ENCODE assay signal across 8 mouse cellular contexts in genomic region chr12:80769697-80770096, GRCm38 (mm10). TPM values are rescaled to one million over a fixed set of nuclear protein-coding genes. Genes with fewer than 3 reads are reported as not detected.
DNase-seq lines count a peak whose midpoint lies in the region; ATAC-seq and TF ChIP-seq lines count a peak whose summit lies in the region.

No protein-coding gene starts in this region.

- H3K9me3 ChIP-seq in midbrain, postnatal 0 days (ENCODE audit: low read length): no peaks in the 10 kb centered on the region

- H3K4me2 ChIP-seq in midbrain, postnatal 0 days (ENCODE audit: low read depth, low read length, poor library complexity, severe bottlenecking): peak overlapping the region; percentile 35; the same call in 1 of the 2 replicates

- no peaks in the 10 kb centered on the region for H3K36me3 ChIP-seq in kidney, adult 2 months (ENCODE audit: control insufficient read depth, insufficient read depth, low read length)
- H3K36me3 ChIP-seq in midbrain, postnatal 0 days (ENCODE audit: insufficient read depth, low read length): no peaks in the 10 kb centered on the region

- WGBS in kidney, adult 2 months: 15% methylated on average over 11 of the region's 11 CpGs
- WGBS in midbrain, postnatal 0 days: 19% methylated on average over 11 of the region's 11 CpGs

- no peak overlapping the region for H3K9ac ChIP-seq in midbrain, postnatal 0 days (replicated peaks; ENCODE audit: low read length, poor library complexity, severe bottlenecking)

- no peaks in the 10 kb centered on the region for H3K4me1 ChIP-seq in kidney, adult 2 months (ENCODE audit: control insufficient read depth, insufficient read depth, low read length)
- H3K4me1 ChIP-seq in midbrain, postnatal 0 days (ENCODE audit: insufficient read depth, low read length): no peaks in the 10 kb centered on the region

- no peak for TF ChIP-seq POLR2A in kidney, adult 2 months (IDR thresholded peaks at IDR 0.05; ENCODE audit: low read depth, low read length)

- TF ChIP-seq CTCF in kidney, adult 2 months (conservative IDR thresholded peaks at IDR 0.05; ENCODE audit: insufficient read depth, insufficient read length, low read depth, low read length): peak; percentile 98; the same call in 1 of the 2 replicates
- peak; percentile 97 for TF ChIP-seq CTCF in midbrain, postnatal 0 days (IDR thresholded peaks at IDR 0.05)

- no peak overlapping the region for H3K27ac ChIP-seq in kidney, adult 2 months (ENCODE audit: insufficient read depth, low read depth, low read length)
- H3K27ac ChIP-seq in midbrain, postnatal 0 days (ENCODE audit: low read depth, low read length): no peak overlapping the region

- H3K27me3 ChIP-seq in kidney, adult 2 months (replicated peaks; ENCODE audit: control insufficient read depth, insufficient read depth, low read length): no peaks in the 10 kb centered on the region
- H3K27me3 ChIP-seq in midbrain, postnatal 0 days (ENCODE audit: insufficient read depth, low read length): no peaks in the 10 kb centered on the region

- H3K4me3 ChIP-seq in kidney, adult 2 months (ENCODE audit: insufficient read depth, low read depth, low read length): no peak overlapping the region
- H3K4me3 ChIP-seq in midbrain, postnatal 0 days (ENCODE audit: low read depth, low read length): no peak overlapping the region

- DNase-seq in 3134 (ENCODE audit: extremely low read depth, insufficient read length, low spot score) (peak; percentile 47), liver (peak; percentile 89)
- peak; percentile 80 for DNase-seq in adrenal gland, adult 18-20 months (ENCODE audit: low spot score in 2 of 2)
- DNase-seq in embryo, embryonic 11 days: peak; percentile 94
- DNase-seq in kidney, adult 2 months: peak; percentile 82
- DNase-seq in midbrain, postnatal 0 days (ENCODE audit: low spot score): peak; percentile 91
- peak; percentile 42 to 50 for DNase-seq in spleen, postnatal 36 days (ENCODE audit: low spot score in 2 of 2)

- ATAC-seq in granulocyte monocyte progenitor cell, adult 5-6 weeks (replicated peaks; ENCODE audit: poor library complexity, severe bottlenecking): peak; percentile 93
- ATAC-seq in midbrain, postnatal 0 days (ENCODE audit: low FRiP score): peak; percentile 70; the same call in 1 of the 2 replicates

RNA-seq across cellular contexts. Expression of gene Ccdc177, which starts 9.2 kb away (rescaled TPM):
- not detected for total RNA-seq in adrenal gland, adult 18-20 months (2021)
- total RNA-seq in granulocyte monocyte progenitor cell, adult 5-6 weeks (2014; fragmentation: Nextera tagmentation): 0.56 TPM in 1 of 2 replicates, not detected in the other
- total RNA-seq in granulocyte monocyte progenitor cell, adult 5-6 weeks (2017): not detected in 2 replicates
- not detected in 2 replicates for polyA plus RNA-seq in kidney, adult 2 months (2012; rRNA removed)
- 22.4 and 25.5 TPM in 2 replicates for total RNA-seq in midbrain, postnatal 0 days (2014; rRNA removed)
- 2.1 and 2.4 TPM in 2 replicates for polyA plus RNA-seq in midbrain, postnatal 0 days (2015; fragmentation: Nextera tagmentation; extraction: Ambion mirVana)

RNA-seq across cellular contexts. Expression of gene Susd6, which starts 20.6 kb away (rescaled TPM):
- total RNA-seq in adrenal gland, adult 18-20 months (2021): 10 to 100 TPM; 48.2 to 56.2 TPM
- total RNA-seq in granulocyte monocyte progenitor cell, adult 5-6 weeks (2014; fragmentation: Nextera tagmentation): 21.7 and 22.0 TPM in 2 replicates
- 14.0 and 16.4 TPM in 2 replicates for total RNA-seq in granulocyte monocyte progenitor cell, adult 5-6 weeks (2017)
- 65.5 and 80.0 TPM in 2 replicates for polyA plus RNA-seq in kidney, adult 2 months (2012; rRNA removed)
- total RNA-seq in midbrain, postnatal 0 days (2014; rRNA removed): 17.3 and 22.5 TPM in 2 replicates
- 6.4 and 7.4 TPM in 2 replicates for polyA plus RNA-seq in midbrain, postnatal 0 days (2015; fragmentation: Nextera tagmentation; extraction: Ambion mirVana)

Comparison
In these comparisons a context has a peak if more than half of its experiments do, and no peak if none do; other contexts are left out.
1. RNA of gene Ccdc177, which starts 9.2 kb away (total RNA-seq): 22.4 to 25.5 TPM in midbrain, postnatal 0 days; not detected in adrenal gland, adult 18-20 months and 0.56 TPM in granulocyte monocyte progenitor cell, adult 5-6 weeks; every median in the first group is over 10 times any median in the second.
2. Peak in every context shown above with its lines, with median percentiles within 50 percentile points of each other: DNase-seq.